Mouse (Mus musculus) mature B cell (primary cell): ENCODE measurements around the gene Oma1.

Experiments used
- in situ Hi-C: fragments of 300-500 bp; cut with MboI; formaldehyde crosslinking; loops from 2 replicates; pipeline ENCODE4 v1.14.3; 2019

Oma1 gene

DNA sequence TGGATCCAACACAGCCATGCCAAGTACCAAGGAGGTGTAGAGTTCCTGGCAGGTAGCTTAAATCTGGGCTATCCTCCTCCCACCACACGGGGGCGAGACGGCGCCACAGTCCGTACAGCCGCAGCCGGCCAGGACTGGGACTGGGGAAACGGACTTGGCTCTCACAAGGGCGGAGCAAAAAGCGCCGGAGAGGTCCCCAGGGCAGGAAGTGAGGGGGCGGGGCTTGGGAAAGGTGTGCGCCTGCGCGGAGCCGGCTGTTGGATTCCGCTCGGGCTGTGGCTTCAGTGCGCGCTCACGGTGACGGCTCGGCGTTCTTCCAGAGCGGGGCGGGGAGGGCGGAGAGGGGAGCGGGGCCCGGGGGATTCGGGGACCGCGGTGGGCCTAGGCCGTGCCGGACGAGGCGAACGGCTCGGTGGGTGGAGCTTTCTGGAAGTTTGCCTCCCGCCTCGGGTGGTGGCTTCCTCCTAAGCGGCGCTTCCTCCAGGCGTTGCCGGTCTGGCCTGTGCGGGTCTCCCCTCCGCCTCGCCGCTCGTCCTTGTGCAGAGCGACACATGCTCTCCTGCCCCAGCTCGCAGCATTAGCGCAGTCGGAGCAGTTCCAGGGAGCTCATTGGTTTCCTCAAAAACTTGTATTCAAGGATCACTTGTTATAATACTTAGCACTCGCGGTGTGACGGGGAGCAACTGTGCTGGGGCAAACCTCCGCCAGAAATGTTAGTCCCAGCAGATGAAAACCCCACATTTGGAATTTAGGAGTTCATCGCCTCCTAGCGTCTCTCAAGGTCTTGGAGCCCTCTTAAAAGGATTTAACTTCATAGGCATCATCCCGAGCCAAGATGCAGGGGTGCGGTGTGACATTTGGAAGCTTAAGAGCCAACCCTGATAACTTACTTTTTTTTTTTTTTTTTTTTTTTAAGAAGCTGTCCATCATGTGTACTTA, at the start of gene Oma1:
Gene Oma1, plus strand, starts transcription at position 226 of the 939 bp plus-strand sequence.
- in situ Hi-C loops: no loop called here

DNA sequence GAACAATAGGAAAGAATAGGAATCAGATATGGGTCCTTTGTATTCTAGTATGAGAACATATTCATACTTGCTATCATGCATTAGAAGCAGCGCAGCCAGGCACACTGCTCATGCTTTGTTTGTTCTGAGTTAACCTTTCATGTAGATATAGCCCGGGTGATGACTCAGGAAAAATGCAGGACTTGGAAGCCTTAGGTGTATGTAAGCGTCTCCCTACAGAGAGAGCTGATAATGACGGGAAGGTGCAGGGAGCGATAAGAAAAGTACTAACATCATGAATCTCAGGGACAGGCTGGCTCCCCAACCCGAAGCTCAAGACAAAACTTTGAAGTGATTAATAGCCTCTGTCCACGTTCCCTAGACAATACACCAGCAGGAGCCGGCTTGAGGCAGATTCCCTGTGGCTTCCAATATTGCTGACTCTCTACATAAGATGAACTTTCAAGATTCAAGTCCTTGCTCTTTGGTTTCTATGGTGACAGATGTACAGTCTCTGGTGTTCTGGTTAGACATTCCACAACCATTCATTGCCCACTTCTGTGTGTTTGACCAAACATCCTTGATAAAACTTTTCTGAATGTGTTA, 49.7 kb upstream of the Oma1 start:
- in situ Hi-C loops: no loop called here

DNA sequence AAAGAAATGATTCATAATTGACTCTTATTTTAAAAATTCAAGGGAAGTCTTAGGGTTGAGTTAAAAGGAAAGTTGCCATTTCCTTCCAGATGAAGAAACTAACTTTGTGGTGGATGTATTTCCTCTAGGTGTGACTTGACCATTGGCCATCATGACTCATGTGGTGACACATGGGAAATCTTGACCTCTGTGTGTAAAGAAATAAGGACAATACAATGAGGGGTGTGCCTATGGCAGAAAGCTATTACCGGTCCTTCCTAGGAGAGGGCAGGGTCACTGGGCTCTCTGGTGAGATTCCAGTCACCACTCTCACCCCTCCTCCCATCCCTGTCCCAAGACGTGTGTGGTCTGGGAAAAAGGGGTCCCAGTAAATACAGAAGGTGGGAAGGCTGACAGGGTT, 48.4 kb upstream of the Oma1 start:
- in situ Hi-C loops: no loop called here

DNA sequence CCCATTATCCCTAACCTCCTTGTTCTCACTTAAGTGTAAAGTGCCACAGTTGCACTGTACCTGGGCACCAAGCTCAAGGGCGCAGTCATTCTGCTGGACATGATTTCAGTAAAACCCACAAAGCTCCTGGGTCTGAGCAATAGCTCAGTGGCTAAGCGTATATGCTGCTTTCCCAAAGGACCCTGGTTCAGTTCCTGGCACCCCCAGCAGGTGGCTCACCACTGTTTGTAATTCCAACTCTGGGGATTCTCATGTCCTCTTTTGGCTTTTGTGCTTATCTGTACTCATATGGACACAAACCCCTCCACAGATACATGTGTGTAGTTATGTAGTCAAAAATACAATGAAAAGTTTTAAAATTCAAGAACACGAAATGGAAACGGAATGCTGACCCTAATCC, 44.3 kb upstream of the Oma1 start:
- in situ Hi-C loops: no loop called here

DNA sequence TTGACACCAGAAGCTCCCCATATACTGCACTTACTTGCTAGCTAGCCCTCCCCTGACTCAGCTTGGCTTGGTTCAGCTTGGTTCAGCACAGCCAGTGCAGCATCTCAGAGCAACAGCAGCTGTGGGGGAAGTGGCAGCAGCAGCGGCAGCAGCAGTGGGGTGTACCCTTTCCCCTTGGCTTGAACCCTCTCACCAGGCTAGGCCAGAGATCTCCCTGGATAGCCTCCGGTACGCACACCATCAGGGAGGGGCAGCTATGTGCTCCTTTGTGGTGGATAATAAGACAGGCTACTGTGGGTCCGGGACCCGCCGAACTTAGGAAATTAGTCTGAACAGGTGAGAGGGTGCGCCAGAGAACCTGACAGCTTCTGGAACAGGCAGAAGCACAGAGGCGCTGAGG, 40.6 kb upstream of the Oma1 start:
- in situ Hi-C loops: no loop called here

DNA sequence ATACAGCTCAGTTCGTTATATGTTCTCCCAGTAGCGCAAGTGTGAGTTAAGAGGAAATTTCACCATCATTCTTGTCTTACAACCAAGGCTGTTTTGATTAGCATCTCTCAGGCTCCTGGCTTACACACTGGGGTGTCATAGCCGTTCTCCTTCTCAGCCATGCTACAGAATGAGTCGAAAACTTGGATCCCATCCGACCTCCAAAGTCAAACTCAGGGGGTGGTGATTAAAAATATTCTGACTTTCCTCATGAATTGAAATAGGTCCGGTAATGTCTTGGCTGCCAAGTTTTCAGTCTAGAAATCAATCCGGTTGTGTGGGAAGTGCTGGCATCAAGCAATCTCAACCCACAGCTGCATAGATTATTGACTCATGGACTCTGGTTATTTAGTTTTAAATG, 25.3 kb upstream of the Oma1 start:
- in situ Hi-C loops: no loop called here

DNA sequence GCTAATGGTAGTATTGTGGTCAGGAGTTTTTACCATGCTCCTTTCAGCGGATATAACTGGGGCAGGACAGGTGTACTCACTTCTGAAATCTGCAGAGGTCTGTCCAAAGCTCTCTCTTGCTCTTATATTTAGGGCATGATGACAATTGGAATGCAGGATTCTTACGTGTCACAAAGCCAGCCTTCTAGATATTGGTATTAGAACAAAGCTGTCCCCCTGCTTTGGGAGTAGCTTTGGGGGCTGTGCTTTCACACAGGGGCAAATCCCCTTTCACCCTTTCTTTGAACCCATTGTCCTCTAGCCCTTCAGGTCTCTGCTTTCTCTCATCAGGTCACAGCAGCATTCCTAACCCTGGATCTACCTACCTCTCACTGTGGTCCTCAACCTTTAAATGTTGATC, 22.8 kb upstream of the Oma1 start, which contains the start of gene 4921539E11Rik:
Gene 4921539E11Rik, minus strand, starts transcription at position 101 of the 400 bp plus-strand sequence.
- in situ Hi-C loops: no loop called here

DNA sequence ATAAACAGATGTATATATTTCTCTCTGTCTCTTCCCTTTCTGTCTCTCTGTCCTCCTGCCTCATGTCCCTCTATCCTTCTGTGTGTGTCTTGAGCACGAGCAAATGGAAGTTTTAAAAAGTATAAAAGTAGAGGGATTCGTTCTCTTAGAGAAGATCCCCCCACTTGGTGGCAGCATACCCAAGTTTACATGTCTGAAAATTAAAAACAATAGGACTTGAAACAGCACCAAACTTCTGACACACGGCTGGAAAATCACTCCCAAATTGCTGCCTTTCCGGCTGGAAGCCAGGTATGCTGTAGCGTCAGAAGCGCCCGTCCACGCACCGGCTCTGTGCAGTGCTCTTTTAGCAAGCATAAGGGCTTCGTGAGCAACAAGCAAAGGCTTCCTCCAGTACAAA, 14.3 kb upstream of the Oma1 start:
- in situ Hi-C loops: no loop called here

DNA sequence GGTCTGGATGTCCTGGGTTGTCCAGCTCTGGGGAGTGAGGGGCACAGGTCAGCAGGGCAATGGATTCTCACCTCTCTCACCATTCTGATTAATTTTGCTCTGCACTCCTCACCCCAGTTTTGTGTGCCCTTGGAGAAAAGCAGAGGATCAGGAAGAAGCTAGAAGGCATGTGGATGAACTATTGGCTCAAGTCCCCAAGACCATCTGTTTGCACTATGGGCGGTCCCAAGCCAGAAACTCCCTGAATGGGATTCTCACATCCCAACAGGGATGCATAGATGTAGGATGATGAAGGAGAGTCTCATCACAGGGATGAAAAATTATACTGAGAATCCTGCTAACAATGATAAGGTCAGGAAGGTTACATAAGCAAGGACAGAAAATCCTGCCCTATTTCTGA, 9.8 kb upstream of the Oma1 start:
- in situ Hi-C loops: no loop called here

DNA sequence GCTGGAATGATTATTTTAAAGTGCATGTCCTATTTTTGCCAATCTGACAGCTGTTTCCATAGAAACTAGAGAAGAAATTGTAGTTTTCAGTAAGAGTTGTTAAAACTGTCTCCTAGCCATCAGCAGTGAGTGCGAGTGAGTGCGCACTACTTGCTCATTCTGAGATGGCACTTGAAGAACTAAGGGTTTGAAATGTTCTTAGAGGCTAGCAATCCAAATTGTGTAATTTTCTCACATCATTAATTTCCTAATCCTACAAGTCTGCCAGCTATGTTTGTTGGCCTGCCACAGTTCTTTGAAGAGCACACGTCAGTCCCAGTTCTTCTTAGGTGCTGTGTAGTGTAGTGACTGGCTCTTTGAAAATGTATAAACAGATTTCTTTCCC, 906 bp downstream of the Oma1 start:
- in situ Hi-C loops: no loop called here

DNA sequence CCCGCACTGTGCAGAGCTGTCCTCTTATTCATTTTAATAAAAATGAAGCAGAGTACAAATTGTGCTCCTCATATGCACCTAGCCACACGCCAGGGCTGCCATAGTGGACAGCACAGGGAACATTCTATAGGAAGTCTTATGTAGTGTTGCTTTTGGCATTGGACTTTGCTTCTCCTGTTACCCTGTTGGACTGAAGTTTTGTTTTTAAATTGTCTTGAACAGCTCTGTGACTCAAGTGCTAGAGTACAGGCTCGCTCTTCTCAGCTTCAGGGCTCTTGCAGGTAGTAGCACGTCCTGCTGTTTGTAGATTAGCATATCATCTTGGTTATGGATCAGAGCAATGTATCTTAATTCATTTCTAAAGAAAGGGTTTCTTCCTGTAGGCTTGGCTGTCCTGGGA, 2.2 kb downstream of the Oma1 start:
- in situ Hi-C loops: no loop called here

DNA sequence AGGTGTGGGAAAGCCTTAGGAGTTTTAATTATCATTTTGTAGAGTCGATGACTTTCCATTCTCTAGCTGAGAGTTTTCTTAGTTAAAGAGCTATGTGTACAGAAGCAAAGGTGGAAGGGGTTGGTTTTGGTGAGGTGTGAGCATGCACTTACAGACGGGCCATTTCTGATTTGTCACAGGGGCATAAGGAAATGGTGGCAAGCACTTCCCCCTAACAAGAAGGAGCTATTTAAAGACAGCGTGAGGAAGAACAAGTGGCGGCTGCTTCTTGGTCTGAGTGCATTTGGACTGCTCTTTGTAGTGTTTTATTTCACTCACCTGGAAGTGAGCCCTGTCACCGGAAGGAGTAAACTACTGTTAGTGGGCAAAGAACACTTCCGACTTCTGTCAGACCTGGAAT, 7.8 kb downstream of the Oma1 start:
- in situ Hi-C loops: no loop called here

DNA sequence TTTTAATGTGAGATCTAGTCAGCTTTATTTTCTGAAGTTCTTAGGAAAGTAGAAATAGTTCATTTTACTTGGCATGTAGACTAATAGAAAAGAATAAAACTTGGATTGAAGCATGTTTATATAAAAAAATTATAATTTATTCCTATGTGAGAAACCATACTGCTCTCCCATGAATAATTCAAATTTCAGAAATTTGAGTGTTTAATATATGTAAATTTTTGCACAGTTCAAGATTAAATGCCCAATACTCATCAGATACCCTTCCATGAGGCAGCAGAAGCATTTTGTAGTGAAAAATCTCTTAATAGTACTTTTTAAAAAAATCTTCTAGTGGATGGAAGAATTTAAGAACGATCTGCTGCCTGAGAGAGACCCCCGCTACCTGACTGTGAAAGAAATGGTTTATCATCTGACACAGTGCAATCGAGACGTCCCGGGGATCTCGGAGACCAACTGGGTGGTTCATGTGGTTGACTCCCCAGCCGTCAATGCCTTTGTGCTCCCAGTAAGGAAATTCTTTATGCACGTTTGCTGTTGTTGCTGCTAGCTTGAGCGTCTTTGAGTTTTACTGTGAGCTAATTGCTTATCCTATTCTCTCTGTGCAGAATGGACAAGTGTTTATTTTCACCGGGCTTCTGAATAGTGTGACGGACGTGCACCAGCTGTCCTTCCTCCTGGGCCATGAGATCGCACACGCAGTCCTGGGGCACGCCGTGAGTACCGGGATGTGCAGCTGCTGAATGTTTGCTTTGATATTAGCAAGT, 11.3 kb downstream of the Oma1 start:
- in situ Hi-C loops: no loop called here

DNA sequence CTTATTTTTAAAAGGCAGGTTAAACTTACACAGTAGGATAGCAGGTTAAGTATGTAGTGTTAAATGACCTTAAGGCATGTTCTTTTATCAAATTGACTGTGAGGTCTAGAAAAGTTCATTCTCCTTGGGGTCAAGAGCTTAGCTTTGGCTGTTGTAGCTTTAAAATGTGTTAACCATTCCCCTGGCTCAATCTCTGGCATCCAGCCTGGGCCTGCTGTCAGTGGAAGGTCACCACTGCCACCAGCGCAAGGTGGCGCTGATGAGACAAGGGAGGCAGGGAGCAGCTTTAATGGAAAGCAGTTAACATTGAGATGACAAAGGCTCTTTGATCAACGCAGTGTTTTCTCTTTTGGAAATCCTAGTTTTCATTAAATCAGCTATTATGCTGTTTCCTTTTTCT, 13.4 kb downstream of the Oma1 start:
- in situ Hi-C loops: no loop called here

DNA sequence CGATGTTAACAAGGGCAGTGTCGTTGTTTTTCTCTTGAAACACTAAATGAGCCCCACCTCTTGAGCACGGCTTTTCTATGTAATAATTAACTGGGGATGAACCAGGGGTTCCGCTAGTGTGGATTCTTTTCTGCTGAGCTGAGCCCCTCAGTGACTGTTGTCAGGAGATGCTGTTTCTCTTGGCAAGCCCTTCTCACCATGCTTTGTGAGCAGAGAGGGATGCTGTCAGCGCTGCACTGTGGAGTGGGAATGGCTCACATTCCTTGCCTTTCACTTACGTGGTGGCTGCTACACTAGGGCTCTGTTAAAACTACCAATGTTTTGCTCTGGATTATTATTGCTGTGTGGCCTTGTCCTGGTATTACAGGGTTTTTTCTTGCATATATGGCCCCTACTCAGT, 15.7 kb downstream of the Oma1 start:
- in situ Hi-C loops: no loop called here

DNA sequence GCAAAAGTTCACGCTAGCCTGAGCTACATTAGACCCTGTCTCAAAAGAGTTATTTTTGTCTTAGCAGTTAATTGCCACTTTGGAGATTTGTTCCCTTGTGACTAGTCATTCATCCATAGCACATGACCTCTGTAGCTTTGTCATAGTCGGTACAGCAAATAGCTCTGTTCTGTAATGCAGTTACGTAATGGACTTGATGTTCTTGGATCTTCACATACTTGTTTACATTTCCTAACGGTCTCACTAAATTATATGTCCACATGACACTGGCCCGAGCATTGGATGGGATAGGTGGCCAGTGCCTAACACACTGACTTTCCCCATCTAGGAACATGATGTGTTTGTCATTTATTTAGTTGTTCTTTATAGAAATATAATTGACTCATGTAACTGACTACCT, 21.5 kb downstream of the Oma1 start:
- in situ Hi-C loops: no loop called here

DNA sequence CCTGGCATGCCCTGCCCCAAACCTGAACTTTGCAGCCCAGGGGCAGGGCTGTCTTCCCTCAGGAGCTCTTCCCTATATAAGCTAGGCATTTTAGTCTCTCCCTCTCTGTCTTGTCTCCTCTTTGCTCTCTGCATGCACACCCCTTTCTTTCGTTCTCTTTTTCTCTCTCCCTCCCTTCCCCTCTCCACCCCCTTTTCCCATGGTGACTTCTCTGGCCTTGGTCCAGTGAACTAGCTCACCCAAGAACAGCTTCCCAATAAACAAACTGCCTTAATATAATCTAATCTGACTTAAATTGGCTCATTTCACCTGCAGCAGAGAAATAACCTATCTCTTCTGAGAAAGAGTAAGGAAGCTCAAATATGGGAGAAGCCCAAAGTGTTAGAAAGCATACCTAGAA, 27.1 kb downstream of the Oma1 start:
- in situ Hi-C loops: no loop called here

DNA sequence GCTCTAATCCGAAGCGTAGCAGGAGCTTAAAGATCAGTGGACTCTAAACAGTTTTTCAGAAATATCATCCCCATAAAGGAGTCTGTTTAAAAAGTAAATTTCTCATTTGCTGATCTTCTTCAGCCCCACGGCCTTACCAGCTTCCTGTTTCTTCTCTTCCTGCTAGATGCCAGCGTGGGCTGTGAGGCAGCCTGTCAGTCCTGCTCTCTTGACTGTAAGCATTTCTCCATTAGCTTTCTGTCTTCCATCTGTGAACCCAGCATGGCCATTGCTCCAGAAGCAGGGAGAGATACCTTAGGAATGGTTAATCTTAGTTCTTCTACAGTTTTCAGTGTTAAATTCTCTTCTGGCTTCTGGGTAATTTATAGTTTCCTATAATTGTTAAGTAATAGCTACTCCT, 28.0 kb downstream of the Oma1 start:
- in situ Hi-C loops: no loop called here

DNA sequence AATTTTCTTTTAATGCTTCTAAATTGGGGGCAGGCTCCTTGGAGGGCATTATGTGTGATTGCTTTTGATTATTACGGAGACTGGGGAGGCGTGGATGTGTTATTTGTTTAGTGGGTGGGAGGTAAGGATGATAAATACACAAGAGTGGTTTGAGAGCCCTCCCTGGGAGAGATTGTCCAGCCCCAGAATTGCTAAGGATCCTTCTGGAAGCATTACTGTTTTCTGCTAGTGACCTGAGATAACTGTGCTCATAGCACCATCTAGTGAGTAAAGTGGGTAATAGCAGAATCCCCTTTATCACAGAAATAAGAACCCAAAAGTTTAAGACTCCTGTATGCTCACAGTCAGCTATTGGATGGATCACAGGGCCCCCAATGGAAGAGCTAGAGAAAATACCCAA, 32.4 kb downstream of the Oma1 start:
- in situ Hi-C loops: no loop called here

DNA sequence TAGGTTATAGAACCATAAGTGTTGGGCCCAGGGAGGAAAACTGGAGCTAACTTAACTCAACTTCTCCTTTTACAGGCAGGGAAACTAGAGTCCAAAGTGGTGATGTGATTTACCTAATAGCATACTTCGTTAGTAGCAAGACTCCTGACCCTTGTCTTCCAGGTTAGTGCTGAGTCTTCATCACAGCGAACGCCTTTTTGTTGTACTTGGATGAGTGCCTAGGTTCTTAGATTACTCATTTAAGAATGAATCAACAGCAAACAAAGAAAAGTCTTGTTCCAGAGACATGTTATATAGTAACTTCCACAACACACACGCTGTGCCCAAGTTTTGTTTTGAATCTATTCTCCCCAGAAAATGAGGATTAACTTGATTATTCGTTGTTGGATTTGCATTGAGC, 33.2 kb downstream of the Oma1 start:
- in situ Hi-C loops: no loop called here

DNA sequence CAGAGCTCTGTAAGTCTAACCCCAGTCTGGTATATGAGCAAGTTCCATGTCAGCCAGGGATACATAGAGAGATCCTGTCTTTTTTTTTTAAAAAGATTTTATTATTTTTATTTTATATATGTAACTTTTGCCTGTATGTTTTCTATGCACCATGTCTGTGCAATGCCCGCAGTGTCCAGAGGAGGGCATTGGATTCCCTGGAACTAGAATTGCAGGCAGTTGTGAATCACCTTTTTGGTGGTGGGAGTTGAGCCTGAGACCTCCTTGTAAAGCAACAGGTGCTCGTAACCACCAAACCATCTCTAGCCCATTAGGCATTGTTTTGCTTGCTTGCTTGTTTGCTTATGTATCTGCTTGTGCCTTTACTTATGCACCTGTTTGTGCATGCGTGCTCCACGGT, 35.6 kb downstream of the Oma1 start:
- in situ Hi-C loops: no loop called here

DNA sequence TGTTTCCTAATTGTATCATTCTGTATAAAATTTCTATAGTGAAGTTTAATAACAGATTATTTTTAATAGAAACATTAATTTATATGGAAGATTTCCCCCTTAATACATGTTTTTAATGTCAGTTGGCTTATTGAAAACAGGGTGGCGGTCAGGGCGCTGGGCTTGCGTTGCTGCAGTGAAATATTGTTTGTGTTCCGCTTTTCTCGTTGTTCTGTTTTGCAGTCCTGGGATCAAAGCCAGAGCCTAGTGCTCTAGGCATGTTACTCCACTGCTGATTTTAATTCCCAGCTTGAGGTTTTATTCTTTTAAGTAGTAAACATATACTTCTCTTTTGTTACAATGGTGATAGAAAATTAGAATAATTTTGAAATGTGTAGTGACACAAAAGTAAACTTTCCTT, 39.3 kb downstream of the Oma1 start:
- in situ Hi-C loops: no loop called here

DNA sequence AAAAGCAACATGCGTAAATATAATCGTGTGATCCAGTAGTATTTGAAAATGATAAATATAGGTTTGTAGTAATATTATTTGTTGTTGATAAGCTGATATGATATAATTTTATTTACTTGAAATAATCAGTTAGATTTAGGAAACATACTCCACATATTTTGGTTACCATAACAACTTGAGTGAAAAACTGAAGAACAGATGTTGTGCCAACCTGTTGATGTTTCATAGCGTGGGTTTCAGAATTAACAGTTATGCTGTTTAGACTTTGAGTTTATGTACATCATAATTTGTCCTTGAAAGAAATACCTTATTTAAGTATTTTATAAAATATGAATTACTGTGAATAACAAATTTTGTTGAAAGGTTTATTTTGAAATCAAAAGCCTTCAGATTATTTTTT, 43.8 kb downstream of the Oma1 start:
- in situ Hi-C loops: no loop called here
